Mouse (Mus musculus) MEL (cell line): ENCODE results near the gene Laptm4a. TPM values are rescaled to one million over a fixed set of nuclear protein-coding genes. Genes with fewer than 3 reads are reported as not detected.

Experiments used
- DNase-seq: peaks from one replicate; pipeline ENCODE4 v3.0.0; 2011; ENCODE audit warnings: low read depth, low spot score
- H3K27ac ChIP-seq: 2 replicates; pipeline ENCODE4 v1.5.1; 2012; ENCODE audit warnings: low read depth, mild to moderate bottlenecking, control low read depth, low read length, moderate library complexity; ENCODE audit not compliant: control insufficient read depth
- H3K27me3 ChIP-seq, 2 experiments: fragments of 150-350 bp in 1 of 2; sonication (generic) in 1 of 2; 2 replicates each; pipeline ENCODE4 v1.6.1; 2012; ENCODE audit warnings: low read length in 2 of 2, mild to moderate bottlenecking in 2 of 2, improper control_type of control experiment in 1 of 2, moderate library complexity in 1 of 2; ENCODE audit not compliant: insufficient read depth in 2 of 2, control insufficient read depth in 1 of 2
- H3K36me3 ChIP-seq, 2 experiments: 2 replicates each; pipeline ENCODE4 v1.6.1; 2012 to 2014; ENCODE audit warnings: low read length in 2 of 2, improper control_type of control experiment in 1 of 2, inconsistent platforms in 1 of 2, mild to moderate bottlenecking in 1 of 2; ENCODE audit not compliant: insufficient read depth in 2 of 2, control insufficient read depth in 1 of 2
- H3K4me1 ChIP-seq, 2 experiments: fragments of 150-350 bp in 1 of 2; sonication (generic) in 1 of 2; 2 replicates each; pipeline ENCODE4 v1.6.1; 2012; ENCODE audit warnings: low read length in 2 of 2, improper control_type of control experiment in 1 of 2, mild to moderate bottlenecking in 1 of 2; ENCODE audit not compliant: insufficient read depth in 2 of 2, control insufficient read depth in 1 of 2
- H3K4me3 ChIP-seq, 2 experiments: fragments of 150-350 bp in 1 of 2; sonication (generic) in 1 of 2; 2 replicates each; pipeline ENCODE4 v1.5.1; 2012; ENCODE audit warnings: low read depth in 2 of 2, low read length in 2 of 2, mild to moderate bottlenecking in 2 of 2, moderate library complexity in 2 of 2, control low read depth in 1 of 2, improper control_type of control experiment in 1 of 2; ENCODE audit not compliant: control insufficient read depth in 1 of 2, insufficient read depth in 1 of 2
- H3K79me2 ChIP-seq: 2 replicates; pipeline ENCODE4 v1.6.1; 2012; ENCODE audit warnings: mild to moderate bottlenecking, low read length, moderate library complexity; ENCODE audit not compliant: control insufficient read depth, poor library complexity, insufficient read depth
- H3K9ac ChIP-seq: 2 replicates; pipeline ENCODE4 v1.6.1; 2012; ENCODE audit warnings: low read depth, mild to moderate bottlenecking, control low read depth, low read length, moderate library complexity; ENCODE audit not compliant: control insufficient read depth, poor library complexity, severe bottlenecking
- H3K9me3 ChIP-seq: fragments of 150-350 bp; sonication (generic); replicated peaks from 2 replicates; pipeline ENCODE4 v1.6.1; 2012; ENCODE audit warnings: mild to moderate bottlenecking, low read length, improper control_type of control experiment, moderate library complexity; ENCODE audit not compliant: insufficient read depth
- CHD1 ChIP-seq: IDR thresholded peaks from 2 replicates; pipeline ENCODE4 v1.6.1; 2012; ENCODE audit warnings: low read depth, mild to moderate bottlenecking, inconsistent platforms, low read length, improper control_type of control experiment
- CTCF ChIP-seq, 3 experiments: IDR thresholded peaks in 2 of 3; conservative IDR thresholded peaks in 1 of 3; 2 replicates each; pipeline ENCODE4 v1.5.1; 2011 to 2012; ENCODE audit warnings: low read length in 3 of 3, low read depth in 2 of 3, mild to moderate bottlenecking in 2 of 3, improper control_type of control experiment in 1 of 3, inconsistent platforms in 1 of 3, mixed read lengths in 1 of 3, moderate library complexity in 1 of 3; ENCODE audit not compliant: control insufficient read depth in 1 of 3, insufficient read depth in 1 of 3, poor library complexity in 1 of 3, severe bottlenecking in 1 of 3
- ETS1 ChIP-seq: IDR thresholded peaks from 2 replicates; pipeline ENCODE4 v1.6.1; 2012; ENCODE audit warnings: low read depth, mild to moderate bottlenecking, inconsistent platforms, low read length, improper control_type of control experiment, moderate library complexity
- GABPA ChIP-seq: IDR thresholded peaks from 2 replicates; pipeline ENCODE4 v1.6.1; 2012; ENCODE audit warnings: low read depth, mild to moderate bottlenecking, inconsistent platforms, low read length, improper control_type of control experiment, moderate library complexity
- KAT2A ChIP-seq: conservative IDR thresholded peaks from 2 replicates; pipeline ENCODE4 v1.6.1; 2012; ENCODE audit warnings: low read depth, low read length, improper control_type of control experiment, inconsistent platforms
- MAFK ChIP-seq: IDR thresholded peaks from 2 replicates; pipeline ENCODE4 v1.6.1; 2011; ENCODE audit warnings: low read depth, mild to moderate bottlenecking, low read length, improper control_type of control experiment, borderline replicate concordance
- MXI1 ChIP-seq: IDR thresholded peaks from 2 replicates; pipeline ENCODE4 v1.6.1; 2011; ENCODE audit warnings: mild to moderate bottlenecking, low read depth, low read length, improper control_type of control experiment
- NELFE ChIP-seq: IDR thresholded peaks from 2 replicates; pipeline ENCODE4 v1.6.1; 2011; ENCODE audit warnings: low read depth, low read length, improper control_type of control experiment
- NRF1 ChIP-seq: IDR thresholded peaks from 2 replicates; pipeline ENCODE4 v1.6.1; 2014; ENCODE audit warnings: low read depth, mild to moderate bottlenecking, inconsistent platforms, low read length, improper control_type of control experiment, moderate library complexity; ENCODE audit not compliant: poor library complexity, insufficient read depth, severe bottlenecking
- POLR2A ChIP-seq, 2 experiments: IDR thresholded peaks; 2 replicates each; pipeline ENCODE4 v1.6.1; 2011 to 2012; ENCODE audit warnings: low read length in 2 of 2, mild to moderate bottlenecking in 2 of 2, control low read depth in 1 of 2, improper control_type of control experiment in 1 of 2, low read depth in 1 of 2, moderate library complexity in 1 of 2; ENCODE audit not compliant: control insufficient read depth in 1 of 2, insufficient read depth in 1 of 2, poor library complexity in 1 of 2
- POLR2AphosphoS2 ChIP-seq: IDR thresholded peaks from 2 replicates; pipeline ENCODE4 v1.6.1; 2011; ENCODE audit warnings: low read length, improper control_type of control experiment
- RCOR1 ChIP-seq: IDR thresholded peaks from 2 replicates; pipeline ENCODE4 v1.6.1; 2012; ENCODE audit warnings: low read depth, mild to moderate bottlenecking, inconsistent platforms, low read length, improper control_type of control experiment
- TAL1 ChIP-seq: IDR thresholded peaks from 2 replicates; pipeline ENCODE4 v1.6.1; 2012; ENCODE audit warnings: mild to moderate bottlenecking, inconsistent platforms, low read length, moderate library complexity, mixed read lengths
- TCF12 ChIP-seq: IDR thresholded peaks from 2 replicates; pipeline ENCODE4 v1.6.1; 2014; ENCODE audit warnings: low read depth, mild to moderate bottlenecking, inconsistent platforms, low read length, improper control_type of control experiment, moderate library complexity
- USF1 ChIP-seq: IDR thresholded peaks from 2 replicates; pipeline ENCODE4 v1.6.1; 2014; ENCODE audit warnings: low read depth, mild to moderate bottlenecking, inconsistent platforms, low read length, improper control_type of control experiment, moderate library complexity
- ZC3H11A ChIP-seq: IDR thresholded peaks from 2 replicates; pipeline ENCODE4 v1.6.1; 2012; ENCODE audit warnings: low read depth, mild to moderate bottlenecking, inconsistent platforms, low read length, improper control_type of control experiment
- ZKSCAN1 ChIP-seq: IDR thresholded peaks from 2 replicates; pipeline ENCODE4 v1.6.1; 2012; ENCODE audit warnings: low read depth, mild to moderate bottlenecking, inconsistent platforms, low read length, improper control_type of control experiment, moderate library complexity
- polyA plus RNA-seq, 2 experiments: library from polyadenylated mRNA; stranded (reverse) in 1 of 2; unstranded in 1 of 2; fragments of >175 nt in 1 of 2; fragments of >200 nt in 1 of 2; gene quantifications; 2 replicates each; pipeline versions ENCODE4 v1.2.1 to v1.2.4; 2012; ENCODE audit warnings: low replicate concordance in 2 of 2, low read depth in 1 of 2; ENCODE audit not compliant: insufficient read length in 2 of 2, insufficient read depth in 1 of 2, missing spikeins in 1 of 2
- total RNA-seq: library from RNA; depleted of rRNA; stranded (reverse); fragments of 300-350 nt; gene quantifications from 2 replicates; pipeline ENCODE4 v1.2.3, GENCODE M21; 2012

The Laptm4a gene
- total and polyA plus RNA-seq, 3 experiments: 49.0 to 49.7 TPM; not detected in 1

- TF ChIP-seq NELFE (peak; percentile 98), RCOR1 (no peak), ETS1 (no peak), POLR2AphosphoS2 (peak; percentile 96), GABPA (no peak), CTCF (IDR thresholded peaks at IDR 0.05 in 2 of 3, conservative IDR thresholded peaks at IDR 0.05 in 1 of 3; ENCODE audit: control insufficient read depth in 1 of 3, insufficient read depth in 1 of 3, low read depth in 2 of 3, low read length in 3 of 3, poor library complexity in 1 of 3, severe bottlenecking in 1 of 3) (no peak)
Measured at GRCm38 (mm10) chr12:8921394-8922368, at the start of gene Laptm4a (continued).

- Histone ChIP-seq H3K79me2 (no peaks in the 10 kb centered on the region), H3K9ac (no peak overlapping the region), H3K27ac (no peak overlapping the region), H3K36me3 (no peaks in the 10 kb centered on the region), H3K4me1 (no peaks in the 10 kb centered on the region), H3K9me3 (no peaks in the 10 kb centered on the region), H3K27me3 (0 out of 4 replicates have a peak, but pooled peaks cover 0 to 1% of the 10 kb centered on the region in 2 experiments), H3K4me3 (no peak overlapping the region)
- no peak for TF ChIP-seq KAT2A
- TF ChIP-seq MXI1: no peak
- no peak for TF ChIP-seq CHD1
- TF ChIP-seq NRF1: no peak
- no peak for TF ChIP-seq CTCF (IDR thresholded peaks at IDR 0.05 in 2 of 3, conservative IDR thresholded peaks at IDR 0.05 in 1 of 3; ENCODE audit: control insufficient read depth in 1 of 3, insufficient read depth in 1 of 3, low read depth in 2 of 3, low read length in 3 of 3, poor library complexity in 1 of 3, severe bottlenecking in 1 of 3)
- no peak for TF ChIP-seq TAL1
- TF ChIP-seq MAFK: no peak
- no peak for TF ChIP-seq TCF12
- no peak for TF ChIP-seq GABPA
- no peak for TF ChIP-seq ZKSCAN1
- TF ChIP-seq USF1: no peak
- TF ChIP-seq POLR2A (IDR thresholded peaks at IDR 0.05; ENCODE audit: control insufficient read depth in 1 of 2, insufficient read depth in 1 of 2, low read depth in 1 of 2, low read length in 2 of 2, poor library complexity in 1 of 2): no peak
- no peak for TF ChIP-seq ZC3H11A
- TF ChIP-seq ETS1: no peak
- DNase-seq: no peak
Measured at GRCm38 (mm10) chr12:8875583-8875982, 45.9 kb upstream of the Laptm4a start.
